Mouse (Mus musculus) ES-Bruce4 (cell line): ENCODE data around the gene Ghrhr.

ENCODE experiments used
- EP300 ChIP-seq: IDR thresholded peaks from 2 replicates; pipeline ENCODE4 v1.6.1; 2011; ENCODE audit warnings: low read depth, low read length; ENCODE audit not compliant: insufficient read depth
- POLR2A ChIP-seq: IDR thresholded peaks from one replicate; pipeline ENCODE4 v1.8.1; 2011; ENCODE audit warnings: low read length; ENCODE audit not compliant: insufficient read depth

DNA sequence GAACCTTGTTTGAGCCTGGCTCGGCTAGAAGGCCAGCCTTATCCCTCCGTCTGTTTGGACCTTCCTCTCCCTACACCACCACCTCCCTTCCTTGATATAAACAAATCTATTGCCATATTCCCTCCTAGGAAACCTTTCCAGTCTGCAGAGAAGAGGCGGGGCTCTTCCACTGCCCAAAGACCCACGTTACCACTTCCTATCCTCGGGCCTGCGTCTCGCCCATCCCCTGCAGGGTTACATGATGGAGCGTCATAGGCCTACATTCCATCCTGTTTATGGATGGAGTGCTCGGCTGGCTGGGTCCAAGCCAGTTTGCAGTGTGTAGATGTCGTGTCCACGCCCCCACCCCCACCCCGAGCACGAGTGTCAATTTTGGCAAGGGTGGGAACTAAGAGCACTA lies 48.8 kb upstream of the Ghrhr start:
- no peak for TF ChIP-seq POLR2A
- TF ChIP-seq EP300, result no peak
